Mouse (Mus musculus) intestine, embryonic 15.5 days (tissue): ENCODE measurements around the gene Ankrd11. TPM values are rescaled to one million over a fixed set of nuclear protein-coding genes. Genes with fewer than 3 reads are reported as not detected.

ENCODE experiments used
- ATAC-seq: fragments of 200-750 bp; cut with Nextera tagmentation; 2 replicates; pipeline ENCODE4 v1.8.0; 2017; ENCODE audit warnings: moderate TSS enrichment, moderate library complexity
- H3K27ac ChIP-seq: fragments of 300-500 bp; sonication (generic); 2 replicates; pipeline ENCODE4 v1.5.1; 2015; ENCODE audit warnings: mild to moderate bottlenecking, inconsistent platforms
- H3K27me3 ChIP-seq: fragments of 300-500 bp; sonication (generic); replicated peaks from 2 replicates; pipeline ENCODE4 v1.6.1; 2015; ENCODE audit warnings: inconsistent platforms
- H3K36me3 ChIP-seq: fragments of 300-500 bp; sonication (generic); 2 replicates; pipeline ENCODE4 v1.6.1; 2015; ENCODE audit warnings: inconsistent platforms
- H3K4me1 ChIP-seq: fragments of 300-500 bp; sonication (generic); replicated peaks from 2 replicates; pipeline ENCODE4 v1.6.1; 2015; ENCODE audit warnings: inconsistent platforms
- H3K4me2 ChIP-seq: fragments of 300-500 bp; sonication (generic); replicated peaks from 2 replicates; pipeline ENCODE4 v1.6.1; 2015; ENCODE audit warnings: mild to moderate bottlenecking, inconsistent platforms
- H3K4me3 ChIP-seq: fragments of 300-500 bp; sonication (generic); replicated peaks from 2 replicates; pipeline ENCODE4 v1.5.1; 2015; ENCODE audit warnings: inconsistent platforms
- H3K9ac ChIP-seq: fragments of 300-500 bp; sonication (generic); 2 replicates; pipeline ENCODE4 v1.6.1; 2015; ENCODE audit warnings: inconsistent platforms
- H3K9me3 ChIP-seq: fragments of 300-500 bp; sonication (generic); 2 replicates; pipeline ENCODE4 v1.6.1; 2016; ENCODE audit warnings: inconsistent platforms
- WGBS: fragments of 180-500 bp; shearing (Covaris S2); methylation state at CpG from one replicate; pipeline ENCODE4 v1.1.7; 2015; 5-methylcytosine and 5-hydroxymethylcytosine counted together
- polyA plus RNA-seq: library from polyadenylated mRNA; unstranded; fragments of >200 nt; fragmentation: Nextera tagmentation; extraction: Ambion mirVana; gene quantifications from 2 replicates; pipeline ENCODE4 v1.2.1, GENCODE M21; 2015

The Ankrd11 gene
- polyA plus RNA-seq, 1 experiment from 2014 or later: 53.9 TPM

- 78% methylated on average over 13 of the region's 13 CpGs for WGBS
- peak; percentile 49; the same call in 1 of the 2 replicates for ATAC-seq
- H3K4me1 ChIP-seq: no peaks in the 10 kb centered on the region
Measured at GRCm38 (mm10) chr8:122836696-122837095, 205.4 kb downstream of the Ankrd11 start.

GRCm38 (mm10) chr8:122836199-122836598, 205.9 kb downstream of the Ankrd11 start:
- Histone ChIP-seq H3K9ac (no peak overlapping the region), H3K4me2 (no peak overlapping the region), H3K27ac (no peak overlapping the region), H3K4me1 (no peaks in the 10 kb centered on the region), H3K9me3 (no peaks in the 10 kb centered on the region), H3K36me3 (no peaks in the 10 kb centered on the region), H3K4me3 (no peak overlapping the region), H3K27me3 (no peaks in the 10 kb centered on the region)
- WGBS: 84% methylated on average over 12 of the region's 12 CpGs
- no peak for ATAC-seq

More at GRCm38 (mm10) chr8:122836696-122837095, 205.4 kb downstream of the Ankrd11 start:
- Histone ChIP-seq H3K36me3 (no peaks in the 10 kb centered on the region), H3K9ac (no peak overlapping the region), H3K4me2 (no peak overlapping the region), H3K27me3 (no peaks in the 10 kb centered on the region), H3K27ac (no peak overlapping the region), H3K9me3 (no peaks in the 10 kb centered on the region), H3K4me3 (no peak overlapping the region)

- H3K27ac ChIP-seq: no peak overlapping the region
- H3K27me3 ChIP-seq: no peaks in the 10 kb centered on the region
- no peak overlapping the region for H3K4me2 ChIP-seq
- no peak overlapping the region for H3K9ac ChIP-seq
- peak; percentile 65 for ATAC-seq
- H3K4me1 ChIP-seq: no peaks in the 10 kb centered on the region
- no peaks in the 10 kb centered on the region for H3K9me3 ChIP-seq
- WGBS: 33% methylated on average over 8 of the region's 8 CpGs
- H3K36me3 ChIP-seq: no peaks in the 10 kb centered on the region
- H3K4me3 ChIP-seq: no peak overlapping the region
Measured at GRCm38 (mm10) chr8:122834971-122835370, 207.1 kb downstream of the Ankrd11 start.

- no peak overlapping the region for H3K4me2 ChIP-seq
- H3K27me3 ChIP-seq: no peaks in the 10 kb centered on the region
- H3K4me1 ChIP-seq: no peaks in the 10 kb centered on the region
- no peaks in the 10 kb centered on the region for H3K9me3 ChIP-seq
- no peaks in the 10 kb centered on the region for H3K36me3 ChIP-seq
- H3K27ac ChIP-seq: no peak overlapping the region
- no peak overlapping the region for H3K4me3 ChIP-seq
- WGBS: 87% methylated on average over 8 of the region's 8 CpGs
- H3K9ac ChIP-seq: no peak overlapping the region
- no peak for ATAC-seq
Measured at GRCm38 (mm10) chr8:122834416-122834815, 207.7 kb downstream of the Ankrd11 start.

Other genes with a start within 250 kb of the Ankrd11 start
- 0.23 and 0.49 TPM in 2 replicates for gene Cdh15, start 194.3 kb downstream of the Ankrd11 start, polyA plus RNA-seq
- gene Spg7, start 20.7 kb upstream of the Ankrd11 start, polyA plus RNA-seq: 51.7 and 52.5 TPM in 2 replicates
- gene Rpl13, start 60.1 kb upstream of the Ankrd11 start, polyA plus RNA-seq: 1,399 and 1,578 TPM in 2 replicates
- gene Cpne7, start 75.1 kb upstream of the Ankrd11 start, polyA plus RNA-seq: 0.98 and 1.3 TPM in 2 replicates
- 12.1 and 12.3 TPM in 2 replicates for gene Sult5a1, start 116.0 kb upstream of the Ankrd11 start, polyA plus RNA-seq
- gene Dpep1, start 144.0 kb upstream of the Ankrd11 start, polyA plus RNA-seq: 3.9 and 5.4 TPM in 2 replicates
- 142 and 148 TPM in 2 replicates for gene Chmp1a, start 170.5 kb upstream of the Ankrd11 start, polyA plus RNA-seq
- gene Spata33, start 170.6 kb upstream of the Ankrd11 start, polyA plus RNA-seq: 1.8 and 2.3 TPM in 2 replicates
- 24.2 and 25.4 TPM in 2 replicates for gene Cdk10, start 182.6 kb upstream of the Ankrd11 start, polyA plus RNA-seq
- 5.4 and 5.5 TPM in 2 replicates for gene Spata2l, start 194.0 kb upstream of the Ankrd11 start, polyA plus RNA-seq
- 18.2 and 18.4 TPM in 2 replicates for gene Zfp276, start 211.9 kb upstream of the Ankrd11 start, polyA plus RNA-seq
- gene Vps9d1, start 212.1 kb upstream of the Ankrd11 start, polyA plus RNA-seq: 15.3 and 18.4 TPM in 2 replicates